Mouse (Mus musculus): Measurements from ENCODE around the gene Psmc6. TPM values are rescaled to one million over a fixed set of nuclear protein-coding genes. Genes with fewer than 3 reads are reported as not detected.

Gene Psmc6
- total and polyA plus RNA-seq, 3 experiments = 90.3 to 288 (median 193) TPM

DNA sequence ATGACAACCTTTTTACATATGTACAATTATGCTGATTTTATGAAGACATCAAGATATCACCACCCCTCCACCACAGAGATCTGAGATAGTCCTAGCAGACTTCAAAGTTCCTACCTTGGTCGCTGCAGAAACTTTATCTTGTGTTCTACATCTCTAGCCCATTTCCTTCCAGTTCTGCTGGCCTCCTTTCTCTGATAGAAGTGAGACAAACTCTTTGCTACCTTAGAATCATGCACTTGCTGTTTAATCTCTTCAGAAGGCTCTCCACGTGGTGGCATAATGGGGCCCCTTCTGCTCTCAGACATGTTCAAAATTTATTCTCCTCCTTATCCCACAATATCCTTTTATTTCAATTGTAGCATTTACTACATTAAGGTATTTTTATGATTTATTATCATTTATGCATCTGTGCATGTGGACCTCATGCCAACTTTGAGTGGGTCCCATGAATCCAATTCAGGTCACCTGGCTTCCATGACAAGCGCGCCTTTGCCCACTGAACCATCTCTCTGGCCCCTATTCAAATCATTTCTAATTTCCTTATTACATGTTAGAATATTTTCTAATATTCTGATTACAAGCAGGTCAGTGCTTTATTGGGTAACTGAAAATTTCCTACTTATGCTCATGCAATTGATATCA is 1.4 kb upstream of the Psmc6 start:
- no peak overlapping the region for H3K4me3 ChIP-seq (replicated peaks in 1 of 3; ENCODE audit: low read depth in 2 of 3, low read length in 2 of 3, poor library complexity in 1 of 3)
- no peaks in the 10 kb centered on the region for H3K27me3 ChIP-seq (replicated peaks)
- DNase-seq (ENCODE audit: extremely low read depth) = no peak
- dilution Hi-C loops (cut with MboI; ENCODE audit: extremely low pct_ligation_motif_present, extremely low pct_unique_long_range_greater_than_20kb, low sequenced_read_pairs) = no loop called here
- peaks cover 17 to 20% of the 10 kb centered on the region in 2 experiments for H3K36me3 ChIP-seq (replicated peaks in 1 of 2; ENCODE audit: control insufficient read depth in 1 of 2, insufficient read depth in 1 of 2, low read length in 1 of 2)
- H3K9ac ChIP-seq (ENCODE audit: insufficient read depth, low read depth) = no peak overlapping the region
- no peak overlapping the region for H3K4me2 ChIP-seq (ENCODE audit: insufficient read depth, low read depth, poor library complexity, severe bottlenecking)
- H3K4me1 ChIP-seq (ENCODE audit: control insufficient read depth in 1 of 2, insufficient read depth in 2 of 2) = peaks cover 4 to 34% of the 10 kb centered on the region in 2 experiments; a peak in 3 of 4 replicates
- H3K27ac ChIP-seq (ENCODE audit: insufficient read depth, low read depth) = no peak overlapping the region
- no peak for TF ChIP-seq RAD21 (IDR thresholded peaks at IDR 0.05; ENCODE audit: low read depth, low read length)
- TF ChIP-seq ETS1 (conservative IDR thresholded peaks at IDR 0.05; ENCODE audit: low read depth, low read length) = no peak
- no peak for TF ChIP-seq ZNF384 (IDR thresholded peaks at IDR 0.05; ENCODE audit: low read depth, low read length)
- TF ChIP-seq PAX5 (IDR thresholded peaks at IDR 0.05; ENCODE audit: low read length) = no peak
- TF ChIP-seq JUN (IDR thresholded peaks at IDR 0.05; ENCODE audit: insufficient read depth, low read depth, low read length) = no peak
- TF ChIP-seq NRF1 (IDR thresholded peaks at IDR 0.05; ENCODE audit: low read depth, low read length) = no peak
- TF ChIP-seq ZMIZ1 (IDR thresholded peaks at IDR 0.05; ENCODE audit: low read depth, low read length) = no peak
- TF ChIP-seq USF1 (IDR thresholded peaks at IDR 0.05; ENCODE audit: low read depth, low read length) = no peak
- no peak for TF ChIP-seq MYC (IDR thresholded peaks at IDR 0.05; ENCODE audit: low read depth, low read length)
- TF ChIP-seq EP300 (IDR thresholded peaks at IDR 0.05; ENCODE audit: low read length) = no peak
- TF ChIP-seq CHD1 (IDR thresholded peaks at IDR 0.05; ENCODE audit: low read depth, low read length) = no peak
- no peaks in the 10 kb centered on the region for H3K9me3 ChIP-seq (replicated peaks; ENCODE audit: low read length)
- peaks cover 30% of the 10 kb centered on the region for H3K79me2 ChIP-seq (replicated peaks; ENCODE audit: control insufficient read depth, extremely low read depth, insufficient read depth, poor library complexity, severe bottlenecking)
- in situ Hi-C loops (cut with MboI; ENCODE audit: low pct_ligation_motif_present, low pct_unique_long_range_greater_than_20kb, low sequenced_read_pairs) = no loop called here

- Histone ChIP-seq H3K9ac (ENCODE audit: insufficient read depth, low read depth) (peak overlapping the region; percentile 67; the same call in 1 of the 2 replicates), H3K4me3 (replicated peaks in 1 of 3; ENCODE audit: low read depth in 2 of 3, low read length in 2 of 3, poor library complexity in 1 of 3) (peak overlapping the region; percentile 43 to 88 (median 61)), H3K9me3 (replicated peaks; ENCODE audit: low read length) (no peaks in the 10 kb centered on the region), H3K36me3 (replicated peaks in 1 of 2; ENCODE audit: control insufficient read depth in 1 of 2, insufficient read depth in 1 of 2, low read length in 1 of 2) (peaks cover 21 to 29% of the 10 kb centered on the region in 2 experiments), H3K4me2 (ENCODE audit: insufficient read depth, low read depth, poor library complexity, severe bottlenecking) (peak overlapping the region; percentile 91), H3K27ac (ENCODE audit: insufficient read depth, low read depth) (no peak overlapping the region), H3K27me3 (replicated peaks) (no peaks in the 10 kb centered on the region), H3K79me2 (replicated peaks; ENCODE audit: control insufficient read depth, extremely low read depth, insufficient read depth, poor library complexity, severe bottlenecking) (peaks cover 36% of the 10 kb centered on the region), H3K4me1 (ENCODE audit: control insufficient read depth in 1 of 2, insufficient read depth in 2 of 2) (peaks cover 4 to 34% of the 10 kb centered on the region in 2 experiments; a peak in 3 of 4 replicates)
- in situ Hi-C loops (cut with MboI; ENCODE audit: low pct_ligation_motif_present, low pct_unique_long_range_greater_than_20kb, low sequenced_read_pairs) (no loop called here), dilution Hi-C loops (cut with MboI; ENCODE audit: extremely low pct_ligation_motif_present, extremely low pct_unique_long_range_greater_than_20kb, low sequenced_read_pairs) (no loop called here)
- peak; percentile 50 for DNase-seq (ENCODE audit: extremely low read depth)
- TF ChIP-seq CTCF (conservative IDR thresholded peaks at IDR 0.05 in 1 of 2, IDR thresholded peaks at IDR 0.05 in 1 of 2; ENCODE audit: low read depth in 2 of 2, low read length in 2 of 2) = peak in 1 of 2 experiments; percentile 63; a peak in 3 of 4 replicates
- TF ChIP-seq ZNF384 (IDR thresholded peaks at IDR 0.05; ENCODE audit: low read depth, low read length) = peak; percentile 91
- TF ChIP-seq TCF12 (IDR thresholded peaks at IDR 0.05; ENCODE audit: low read depth, low read length) = no peak
- no peak for TF ChIP-seq ZC3H11A (IDR thresholded peaks at IDR 0.05; ENCODE audit: low read depth, low read length)
- no peak for TF ChIP-seq MXI1 (IDR thresholded peaks at IDR 0.05; ENCODE audit: low read depth, low read length)
- no peak for TF ChIP-seq JUN (IDR thresholded peaks at IDR 0.05; ENCODE audit: insufficient read depth, low read depth, low read length)
- no peak for TF ChIP-seq POLR2AphosphoS2 (IDR thresholded peaks at IDR 0.05; ENCODE audit: low read depth, low read length)
- TF ChIP-seq NRF1 (IDR thresholded peaks at IDR 0.05; ENCODE audit: low read depth, low read length) = no peak
- TF ChIP-seq MAZ (IDR thresholded peaks at IDR 0.05; ENCODE audit: low read depth, low read length) = 0 out of 2 replicates have a peak, but pooled peaks have one; percentile 1
- TF ChIP-seq SMC3 (IDR thresholded peaks at IDR 0.05; ENCODE audit: low read depth, low read length) = no peak
- TF ChIP-seq ETS1 (conservative IDR thresholded peaks at IDR 0.05; ENCODE audit: low read depth, low read length) = no peak
- TF ChIP-seq USF1 (IDR thresholded peaks at IDR 0.05; ENCODE audit: low read depth, low read length) = no peak
- TF ChIP-seq IRF4 (IDR thresholded peaks at IDR 0.05; ENCODE audit: low read depth, low read length) = no peak; the same call in 1 of the 2 replicates
- no peak for TF ChIP-seq JUND (conservative IDR thresholded peaks at IDR 0.05; ENCODE audit: low read depth, low read length)
- no peak for TF ChIP-seq POLR2A (IDR thresholded peaks at IDR 0.05; ENCODE audit: low read depth, low read length)
- no peak for TF ChIP-seq SIN3A (IDR thresholded peaks at IDR 0.05; ENCODE audit: low read length)
- no peak for TF ChIP-seq MAFK (IDR thresholded peaks at IDR 0.05; ENCODE audit: insufficient replicate concordance, low read length)
- TF ChIP-seq MAX (IDR thresholded peaks at IDR 0.05; ENCODE audit: low read length) = 0 out of 2 replicates have a peak, but pooled peaks have one; percentile 9
- TF ChIP-seq CHD1 (IDR thresholded peaks at IDR 0.05; ENCODE audit: low read depth, low read length) = 0 out of 2 replicates have a peak, but pooled peaks have one; percentile 31
- no peak for TF ChIP-seq GABPA (IDR thresholded peaks at IDR 0.05; ENCODE audit: insufficient replicate concordance, low read depth, low read length)
- no peak; the same call in 1 of the 2 replicates for TF ChIP-seq RAD21 (IDR thresholded peaks at IDR 0.05; ENCODE audit: low read depth, low read length)
- TF ChIP-seq E2F4 (IDR thresholded peaks at IDR 0.05; ENCODE audit: insufficient replicate concordance, low read depth, low read length) = no peak
- no peak for TF ChIP-seq EP300 (IDR thresholded peaks at IDR 0.05; ENCODE audit: low read length)
- TF ChIP-seq HCFC1 (IDR thresholded peaks at IDR 0.05; ENCODE audit: low read depth, low read length) = no peak
- TF ChIP-seq RCOR1 (conservative IDR thresholded peaks at IDR 0.05; ENCODE audit: low read depth, low read length) = 0 out of 2 replicates have a peak, but pooled peaks have one; percentile 43
- TF ChIP-seq USF2 (conservative IDR thresholded peaks at IDR 0.05; ENCODE audit: low read depth, low read length) = no peak
Observed at GRCm38 (mm10) chr14:45329018-45329588, 485 bp upstream of the Psmc6 start.

Data from CH12.LX (cell line).